Mouse (Mus musculus) embryonic facial prominence, embryonic 11.5 days (tissue): ENCODE data around the gene Nms. TPM values are rescaled to one million over a fixed set of nuclear protein-coding genes. Genes with fewer than 3 reads are reported as not detected.

Experiments used
- ATAC-seq: fragments of 200-750 bp; cut with Nextera tagmentation; replicated peaks from 2 replicates; pipeline ENCODE4 v1.8.0; 2017; ENCODE audit warnings: low read depth; ENCODE audit not compliant: insufficient number of reproducible peaks, low FRiP score, low TSS enrichment
- DNase-seq: peaks from one replicate; pipeline ENCODE4 v3.0.0-alpha.2; 2015; ENCODE audit warnings: low spot score
- H3K27ac ChIP-seq: fragments of 300-500 bp; sonication (generic); replicated peaks from 2 replicates; pipeline ENCODE4 v1.5.1; 2014; ENCODE audit warnings: mild to moderate bottlenecking, low read depth, low read length, control low read depth
- H3K27me3 ChIP-seq: fragments of 300-500 bp; sonication (generic); 2 replicates; pipeline ENCODE4 v1.6.1; 2014; ENCODE audit warnings: mild to moderate bottlenecking, low read length, moderate library complexity, mixed read lengths; ENCODE audit not compliant: control insufficient read depth, insufficient read depth
- H3K36me3 ChIP-seq: fragments of 300-500 bp; sonication (generic); replicated peaks from 2 replicates; pipeline ENCODE4 v1.6.1; 2014; ENCODE audit warnings: low read depth, mild to moderate bottlenecking, low read length, moderate library complexity, mixed read lengths; ENCODE audit not compliant: control insufficient read depth, insufficient read depth
- H3K4me1 ChIP-seq: fragments of 300-500 bp; sonication (generic); 2 replicates; pipeline ENCODE4 v1.6.1; 2014; ENCODE audit warnings: low read length, mixed read lengths; ENCODE audit not compliant: control insufficient read depth, insufficient read depth
- H3K4me2 ChIP-seq: fragments of 300-500 bp; sonication (generic); 2 replicates; pipeline ENCODE4 v1.6.1; 2014; ENCODE audit warnings: low read depth, mild to moderate bottlenecking, control low read depth, low read length, moderate library complexity
- H3K4me3 ChIP-seq: fragments of 300-500 bp; sonication (generic); 2 replicates; pipeline ENCODE4 v1.5.1; 2014; ENCODE audit warnings: low read depth, low read length, control low read depth
- H3K9ac ChIP-seq: fragments of 300-500 bp; sonication (generic); replicated peaks from 2 replicates; pipeline ENCODE4 v1.6.1; 2014; ENCODE audit warnings: mild to moderate bottlenecking, control low read depth, low read length
- H3K9me3 ChIP-seq: fragments of 300-500 bp; sonication (generic); replicated peaks from 2 replicates; pipeline ENCODE4 v1.6.1; 2016; ENCODE audit warnings: mild to moderate bottlenecking, low read length, inconsistent platforms, mixed read lengths; ENCODE audit not compliant: control insufficient read depth
- whole genome bisulfite sequencing: fragments of 180-500 bp; shearing (Covaris S2); extraction: QIAGEN DNeasy Blood & Tissue Kit; methylation state at CpG from one replicate; pipeline ENCODE4 v1.1.7; 2014; 5-methylcytosine and 5-hydroxymethylcytosine counted together
- polyA plus RNA-seq: library from polyadenylated mRNA; unstranded; fragments of >200 nt; fragmentation: Nextera tagmentation; extraction: Ambion mirVana; gene quantifications from 2 replicates; pipeline ENCODE4 v1.2.1, GENCODE M21; 2014

The Nms gene
- polyA plus RNA-seq, 1 experiment from 2014 or later, result not detected

DNA sequence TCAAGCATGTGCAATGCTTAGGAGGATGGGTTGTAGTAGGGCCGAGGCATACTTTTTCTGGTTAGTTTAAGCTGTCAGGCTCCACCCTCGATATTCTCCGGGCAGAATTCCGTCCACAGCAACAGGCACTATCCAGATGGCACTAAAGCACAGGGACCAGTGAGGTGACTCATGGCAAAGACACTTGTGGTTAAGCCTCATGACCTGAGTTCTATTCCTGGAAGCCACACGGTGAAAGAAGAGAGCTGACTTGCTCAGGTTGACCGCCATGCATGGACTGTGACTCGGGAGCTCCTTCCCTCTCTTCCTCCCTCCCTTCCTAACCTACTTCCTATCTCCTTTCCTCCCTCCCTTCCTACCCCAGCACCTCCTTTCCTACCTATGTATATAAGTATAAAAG is 41.0 kb downstream of the Nms start:
- Histone ChIP-seq H3K4me1 (no peaks in the 10 kb centered on the region), H3K36me3 (no peaks in the 10 kb centered on the region), H3K4me3 (no peak overlapping the region), H3K4me2 (no peak overlapping the region), H3K9ac (no peak overlapping the region), H3K27ac (no peak overlapping the region), H3K27me3 (no peaks in the 10 kb centered on the region), H3K9me3 (no peaks in the 10 kb centered on the region)
- DNase-seq, result no peak
- ATAC-seq, result no peak
- WGBS, result 76% methylated on average over 7 of the region's 7 CpGs

DNA sequence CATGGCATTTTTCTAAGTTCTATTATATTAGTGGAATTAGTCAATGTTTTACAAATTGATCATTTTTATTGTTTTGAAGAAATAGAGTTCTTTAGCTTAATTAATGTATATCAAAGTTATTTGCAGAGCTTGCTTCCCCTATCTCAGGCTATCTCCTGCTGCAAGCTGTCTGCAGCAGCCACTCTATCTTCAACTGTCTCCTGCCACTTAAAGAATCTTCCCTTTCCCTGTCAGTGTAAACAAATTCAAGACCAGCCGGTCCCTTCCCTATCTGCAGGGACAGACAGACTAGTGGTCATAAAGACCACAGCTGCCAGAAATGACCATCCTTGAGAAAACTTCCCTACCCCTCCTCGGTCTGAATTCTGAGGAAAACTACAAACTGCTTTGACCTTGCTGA is 44.9 kb downstream of the Nms start:
- 75% methylated on average over 2 of the region's 2 CpGs for WGBS
- no peak overlapping the region for H3K4me3 ChIP-seq
- H3K36me3 ChIP-seq, result no peaks in the 10 kb centered on the region
- ATAC-seq (no peak), DNase-seq (no peak)
- H3K4me2 ChIP-seq, result no peak overlapping the region
- H3K9me3 ChIP-seq, result no peaks in the 10 kb centered on the region
- H3K9ac ChIP-seq, result no peak overlapping the region
- H3K27ac ChIP-seq, result no peak overlapping the region
- 0 out of 2 replicates have a peak, but pooled peaks cover 4% of the 10 kb centered on the region for H3K4me1 ChIP-seq
- H3K27me3 ChIP-seq, result no peaks in the 10 kb centered on the region

- H3K36me3 ChIP-seq, result no peaks in the 10 kb centered on the region
Measured at GRCm38 (mm10) chr1:38985308-38985707, 46.4 kb downstream of the Nms start, which contains the start of gene Pdcl3. TSS of gene Pdcl3 (plus strand) at chr1:38985608.

GRCm38 (mm10) chr1:38987080-38987864 is 48.3 kb downstream of the Nms start:
- no peaks in the 10 kb centered on the region for H3K27me3 ChIP-seq
- peak overlapping the region; percentile 66 for H3K4me2 ChIP-seq
- no peaks in the 10 kb centered on the region for H3K9me3 ChIP-seq
- H3K9ac ChIP-seq, result peak overlapping the region; percentile 73
- H3K36me3 ChIP-seq, result no peaks in the 10 kb centered on the region
- H3K4me1 ChIP-seq, result 0 out of 2 replicates have a peak, but pooled peaks cover 4% of the 10 kb centered on the region
- DNase-seq (peak; percentile 97), ATAC-seq (peak; percentile 99)
- H3K4me3 ChIP-seq, result peak overlapping the region; percentile 70
- WGBS, result 5% methylated on average over 38 of the region's 38 CpGs
- H3K27ac ChIP-seq, result 0 out of 2 replicates have a peak overlapping the region, but pooled peaks have one; percentile 44

More at GRCm38 (mm10) chr1:38985308-38985707, 46.4 kb downstream of the Nms start, which contains the start of gene Pdcl3:
- no peaks in the 10 kb centered on the region for H3K9me3 ChIP-seq
- 81% methylated on average over 3 of the region's 3 CpGs for WGBS
- H3K4me1 ChIP-seq, result 0 out of 2 replicates have a peak, but pooled peaks cover 4% of the 10 kb centered on the region
- DNase-seq (no peak), ATAC-seq (no peak)
- no peaks in the 10 kb centered on the region for H3K27me3 ChIP-seq
- H3K4me2 ChIP-seq, result no peak within 1 kb of the TSS
- H3K9ac ChIP-seq, result no peak within 1 kb of the TSS
- no peak within 1 kb of the TSS for H3K4me3 ChIP-seq
- H3K27ac ChIP-seq, result no peak within 1 kb of the TSS

GRCm38 (mm10) chr1:38987865-38988211 is 48.9 kb downstream of the Nms start:
- H3K4me1 ChIP-seq, result 0 out of 2 replicates have a peak, but pooled peaks cover 4% of the 10 kb centered on the region
- peak overlapping the region; percentile 66 for H3K4me2 ChIP-seq
- no peaks in the 10 kb centered on the region for H3K27me3 ChIP-seq
- no peak for DNase-seq
- peak overlapping the region; percentile 70 for H3K4me3 ChIP-seq
- ATAC-seq, result peak; percentile 81
- WGBS, result under 1% methylated on average over 23 of the region's 25 CpGs
- no peaks in the 10 kb centered on the region for H3K9me3 ChIP-seq
- H3K9ac ChIP-seq, result peak overlapping the region; percentile 73
- 0 out of 2 replicates have a peak overlapping the region, but pooled peaks have one; percentile 44 for H3K27ac ChIP-seq
- H3K36me3 ChIP-seq, result no peaks in the 10 kb centered on the region

DNA sequence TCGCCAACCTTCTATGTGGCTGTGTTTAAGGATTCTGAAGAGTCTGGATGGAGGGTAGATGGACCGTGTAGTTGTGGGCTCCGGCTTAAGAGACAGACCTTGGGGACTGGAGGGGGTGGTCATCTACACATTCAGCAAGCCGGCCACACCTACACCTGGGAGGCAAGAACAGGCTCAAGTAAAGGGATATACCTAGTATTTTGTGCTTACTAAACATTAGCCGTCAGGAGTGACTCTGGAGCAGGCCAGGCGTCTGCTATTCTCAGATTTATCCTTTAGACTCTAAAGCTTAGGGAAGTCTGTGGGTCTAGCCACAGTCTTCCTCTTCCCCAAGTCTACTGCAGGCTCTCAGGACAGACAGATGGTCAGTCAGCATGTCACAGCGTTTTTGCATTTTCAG is 49.4 kb downstream of the Nms start:
- Histone ChIP-seq H3K27ac (no peak overlapping the region), H3K4me2 (peak overlapping the region; percentile 66), H3K4me1 (0 out of 2 replicates have a peak, but pooled peaks cover 4% of the 10 kb centered on the region), H3K9me3 (no peaks in the 10 kb centered on the region), H3K36me3 (no peaks in the 10 kb centered on the region), H3K9ac (peak overlapping the region; percentile 73), H3K27me3 (no peaks in the 10 kb centered on the region), H3K4me3 (peak overlapping the region; percentile 70)
- ATAC-seq (no peak), DNase-seq (no peak)
- 27% methylated on average over 7 of the region's 7 CpGs for WGBS

DNA sequence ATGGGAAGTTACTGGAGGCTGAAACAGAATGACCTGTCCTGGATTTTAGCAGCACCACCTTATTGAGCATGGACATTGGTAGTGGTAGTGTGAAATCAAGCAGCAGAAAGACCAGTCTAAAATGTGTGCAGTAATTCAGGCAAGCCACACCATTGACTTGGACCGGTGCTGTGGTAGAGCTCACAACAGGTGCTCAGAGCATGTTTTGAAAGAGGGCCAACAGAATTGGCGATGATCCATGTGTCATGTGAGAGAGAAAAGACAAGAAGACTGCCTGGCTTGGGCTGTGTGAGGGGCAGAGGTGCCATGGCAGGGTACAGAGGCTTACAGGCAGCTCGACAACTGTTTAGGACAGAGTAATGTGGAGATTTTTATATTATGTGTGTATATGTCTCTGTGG is 53.4 kb downstream of the Nms start:
- Histone ChIP-seq H3K4me3 (no peak overlapping the region), H3K36me3 (no peaks in the 10 kb centered on the region; the same call in 1 of the 2 replicates), H3K4me2 (no peak overlapping the region), H3K27ac (no peak overlapping the region), H3K9ac (no peak overlapping the region), H3K4me1 (0 out of 2 replicates have a peak, but pooled peaks cover 4% of the 10 kb centered on the region), H3K9me3 (no peaks in the 10 kb centered on the region), H3K27me3 (no peaks in the 10 kb centered on the region)
- ATAC-seq, result no peak
- 96% methylated on average over 3 of the region's 3 CpGs for WGBS
- DNase-seq, result no peak
